Mouse (Mus musculus): ENCODE data around the gene Gm42517.

Gene Gm42517

GRCm38 (mm10) chr5:108367871-108368332 is at the start of gene Gm42517:
TSS of gene Gm42517 (minus strand) at chr5:108367922.
- WGBS, result 1% methylated on average over 29 of the region's 36 CpGs

GRCm38 (mm10) chr5:108414711-108415110 is 47.0 kb upstream of the Gm42517 start:
- 86% methylated on average over 2 of the region's 2 CpGs for WGBS

GRCm38 (mm10) chr5:108406977-108407376 is 39.3 kb upstream of the Gm42517 start:
- 47% methylated on average over 2 of the region's 2 CpGs for WGBS

GRCm38 (mm10) chr5:108405460-108405859 is 37.7 kb upstream of the Gm42517 start:
- WGBS, result 64% methylated on average over 1 of the region's 1 CpGs

- 76% methylated on average over 4 of the region's 4 CpGs for WGBS
Measured at GRCm38 (mm10) chr5:108403453-108403852, 35.7 kb upstream of the Gm42517 start.

GRCm38 (mm10) chr5:108389744-108390143 is 22.0 kb upstream of the Gm42517 start:
- 67% methylated on average over 3 of the region's 3 CpGs for WGBS

GRCm38 (mm10) chr5:108388201-108388600 is 20.5 kb upstream of the Gm42517 start, which contains the start of gene Pde6b:
TSS of gene Pde6b (plus strand) at chr5:108388391.
- WGBS, result 81% methylated on average over 7 of the region's 7 CpGs

GRCm38 (mm10) chr5:108386449-108386848 is 18.7 kb upstream of the Gm42517 start:
- 41% methylated on average over 4 of the region's 4 CpGs for WGBS

- 43% methylated on average over 2 of the region's 2 CpGs for WGBS
Measured at GRCm38 (mm10) chr5:108385632-108386031, 17.9 kb upstream of the Gm42517 start.

GRCm38 (mm10) chr5:108378346-108378745 is 10.6 kb upstream of the Gm42517 start:
- 69% methylated on average over 4 of the region's 4 CpGs for WGBS

GRCm38 (mm10) chr5:108376059-108376458 is 8.3 kb upstream of the Gm42517 start:
- WGBS, result 66% methylated on average over 1 of the region's 1 CpGs

- 55% methylated on average over 5 of the region's 5 CpGs for WGBS
Measured at GRCm38 (mm10) chr5:108374079-108374478, 6.4 kb upstream of the Gm42517 start.

- 12% methylated on average over 6 of the region's 6 CpGs for WGBS
Measured at GRCm38 (mm10) chr5:108369964-108370363, 2.2 kb upstream of the Gm42517 start.

- under 1% methylated on average over 49 of the region's 49 CpGs for WGBS
Measured at GRCm38 (mm10) chr5:108368851-108369621, 1.3 kb upstream of the Gm42517 start.

GRCm38 (mm10) chr5:108368446-108368845 is 724 bp upstream of the Gm42517 start:
- 4% methylated on average over 6 of the region's 6 CpGs for WGBS

GRCm38 (mm10) chr5:108366984-108367841 is 509 bp downstream of the Gm42517 start:
- under 1% methylated on average over 77 of the region's 100 CpGs for WGBS

- 2% methylated on average over 60 of the region's 60 CpGs for whole genome bisulfite sequencing
Measured at GRCm38 (mm10) chr5:108366328-108366983, 1.3 kb downstream of the Gm42517 start.

GRCm38 (mm10) chr5:108362330-108362729 is 5.4 kb downstream of the Gm42517 start:
- WGBS, result 22% methylated on average over 3 of the region's 3 CpGs

GRCm38 (mm10) chr5:108360211-108360610 is 7.5 kb downstream of the Gm42517 start:
- 59% methylated on average over 4 of the region's 4 CpGs for WGBS

GRCm38 (mm10) chr5:108359491-108359890 is 8.2 kb downstream of the Gm42517 start:
- WGBS, result 51% methylated on average over 9 of the region's 9 CpGs

GRCm38 (mm10) chr5:108357862-108358261 is 9.9 kb downstream of the Gm42517 start:
- WGBS, result 56% methylated on average over 1 of the region's 1 CpGs

GRCm38 (mm10) chr5:108354056-108354455 is 13.7 kb downstream of the Gm42517 start:
- 93% methylated on average over 2 of the region's 2 CpGs for WGBS

Data from cerebral cortex, adult 2 months (tissue).